Mouse (Mus musculus): ENCODE data around the gene Olfr203. TPM values are rescaled to one million over a fixed set of nuclear protein-coding genes. Genes with fewer than 3 reads are reported as not detected.
"Not testable (repeated sequence)": the region's sequence is repeated elsewhere in the genome, so short reads cannot be mapped to it uniquely, and the experiment has no call there.

Olfr203 gene
- not detected in 2 replicates for total RNA-seq (2012; rRNA removed)

- no peak for TF ChIP-seq ZNF384 (IDR thresholded peaks at IDR 0.05; ENCODE audit: low read depth, low read length)
- TF ChIP-seq ZC3H11A (IDR thresholded peaks at IDR 0.05; ENCODE audit: borderline replicate concordance, low read depth, low read length) = no peak
- no peak for TF ChIP-seq MAFK (IDR thresholded peaks at IDR 0.05; ENCODE audit: insufficient read depth, low read depth, low read length)
- no peak for TF ChIP-seq HCFC1 (IDR thresholded peaks at IDR 0.05; ENCODE audit: borderline replicate concordance, insufficient read depth, low read length)
- no peak for TF ChIP-seq CHD2 (IDR thresholded peaks at IDR 0.05; ENCODE audit: low read depth, low read length)
- in situ Hi-C loops (cut with MboI; ENCODE audit: low sequenced_read_pairs in 2 of 2, unreplicated experiment in 2 of 2) = no loop called here
- H3K4me3 ChIP-seq (ENCODE audit: insufficient read depth in 1 of 2, low read depth in 1 of 2, low read length in 2 of 2, poor library complexity in 1 of 2, severe bottlenecking in 1 of 2) = no peak within 1 kb of the TSS
- H3K4me1 ChIP-seq (ENCODE audit: control insufficient read depth in 2 of 2, insufficient read depth in 2 of 2, low read length in 2 of 2, poor library complexity in 1 of 2) = no peaks in the 10 kb centered on the region
- H3K9me3 ChIP-seq (ENCODE audit: control insufficient read depth, insufficient read depth, low read depth, low read length) = no peaks in the 10 kb centered on the region
- no peak within 1 kb of the TSS for H3K9ac ChIP-seq (ENCODE audit: insufficient read depth, low read depth, low read length, poor library complexity, severe bottlenecking)
- no peaks in the 10 kb centered on the region for H3K36me3 ChIP-seq (ENCODE audit: control insufficient read depth, insufficient read depth, low read length, poor library complexity, severe bottlenecking)
- H3K27ac ChIP-seq (ENCODE audit: insufficient read depth, low read depth, low read length, poor library complexity, severe bottlenecking) = no peak within 1 kb of the TSS
- DNase-seq (ENCODE audit: low read depth, low spot score) = no peak
Measured at GRCm38 (mm10) chr16:59298581-59298980, at the start of gene Olfr203. TSS of gene Olfr203 (plus strand) at chr16:59298881.

DNA sequence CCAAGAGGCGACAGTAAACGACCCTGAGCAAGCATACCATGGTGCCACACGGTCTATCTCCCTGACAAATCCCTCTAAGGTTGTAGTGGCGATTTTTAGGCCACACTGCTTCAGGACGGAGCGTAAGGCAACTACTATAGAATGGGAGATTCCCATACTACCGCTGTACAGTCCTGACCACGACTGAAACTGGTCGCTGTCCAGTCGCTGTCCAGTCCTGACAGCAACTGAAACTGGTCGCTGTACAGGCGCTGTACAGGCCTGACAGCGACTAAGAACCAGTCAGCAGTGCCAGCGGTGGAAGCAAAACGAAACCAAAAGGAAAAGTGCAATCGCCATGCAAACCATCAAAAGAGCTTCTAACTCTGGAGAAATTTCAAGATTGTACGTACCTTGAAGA, 49.0 kb upstream of the Olfr203 start:
- no peak for DNase-seq (ENCODE audit: low read depth, low spot score)
- H3K27ac ChIP-seq (ENCODE audit: insufficient read depth, low read depth, low read length, poor library complexity, severe bottlenecking) = no peak overlapping the region
- no peak for TF ChIP-seq ZC3H11A (IDR thresholded peaks at IDR 0.05; ENCODE audit: borderline replicate concordance, low read depth, low read length)
- TF ChIP-seq ZNF384 (IDR thresholded peaks at IDR 0.05; ENCODE audit: low read depth, low read length) = no peak
- no peak for TF ChIP-seq CHD2 (IDR thresholded peaks at IDR 0.05; ENCODE audit: low read depth, low read length)
- TF ChIP-seq HCFC1 (IDR thresholded peaks at IDR 0.05; ENCODE audit: borderline replicate concordance, insufficient read depth, low read length) = no peak
- no peak for TF ChIP-seq MAFK (IDR thresholded peaks at IDR 0.05; ENCODE audit: insufficient read depth, low read depth, low read length)
- no peak overlapping the region for H3K9ac ChIP-seq (ENCODE audit: insufficient read depth, low read depth, low read length, poor library complexity, severe bottlenecking)
- no peak overlapping the region for H3K4me3 ChIP-seq (ENCODE audit: insufficient read depth in 1 of 2, low read depth in 1 of 2, low read length in 2 of 2, poor library complexity in 1 of 2, severe bottlenecking in 1 of 2)
- no peaks in the 10 kb centered on the region for H3K9me3 ChIP-seq (ENCODE audit: control insufficient read depth, insufficient read depth, low read depth, low read length)
- H3K36me3 ChIP-seq (ENCODE audit: control insufficient read depth, insufficient read depth, low read length, poor library complexity, severe bottlenecking) = no peaks in the 10 kb centered on the region
- H3K4me1 ChIP-seq (ENCODE audit: control insufficient read depth in 2 of 2, insufficient read depth in 2 of 2, low read length in 2 of 2, poor library complexity in 1 of 2) = no peaks in the 10 kb centered on the region
- in situ Hi-C loops (cut with MboI; ENCODE audit: low sequenced_read_pairs in 2 of 2, unreplicated experiment in 2 of 2) = no loop called here

DNA sequence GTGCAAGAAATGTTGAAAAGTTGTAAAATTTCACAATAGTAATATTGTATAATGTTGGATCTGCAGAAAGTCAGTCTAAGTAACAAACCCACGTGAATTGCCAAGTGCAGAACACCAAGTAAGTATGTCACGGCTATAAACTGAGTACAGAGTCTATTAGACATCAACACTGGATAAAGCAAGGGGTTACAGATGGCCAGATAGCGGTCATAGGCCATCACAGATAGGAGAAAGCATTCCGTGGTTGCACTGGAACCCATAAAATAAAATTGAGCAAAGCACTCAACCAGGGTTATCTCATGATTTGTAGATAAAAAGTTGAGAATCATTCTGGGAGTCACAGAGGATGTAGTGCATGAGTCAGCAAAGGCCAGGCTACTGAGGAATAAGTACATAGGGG, 29.6 kb upstream of the Olfr203 start:
- H3K9me3 ChIP-seq (ENCODE audit: control insufficient read depth, insufficient read depth, low read depth, low read length); H3K36me3 ChIP-seq (ENCODE audit: control insufficient read depth, insufficient read depth, low read length, poor library complexity, severe bottlenecking); in situ Hi-C loops (cut with MboI; ENCODE audit: low sequenced_read_pairs in 2 of 2, unreplicated experiment in 2 of 2); H3K9ac ChIP-seq (ENCODE audit: insufficient read depth, low read depth, low read length, poor library complexity, severe bottlenecking); DNase-seq (ENCODE audit: low read depth, low spot score); H3K4me1 ChIP-seq (ENCODE audit: control insufficient read depth in 2 of 2, insufficient read depth in 2 of 2, low read length in 2 of 2, poor library complexity in 1 of 2); H3K4me3 ChIP-seq (ENCODE audit: insufficient read depth in 1 of 2, low read depth in 1 of 2, low read length in 2 of 2, poor library complexity in 1 of 2, severe bottlenecking in 1 of 2); H3K27ac ChIP-seq (ENCODE audit: insufficient read depth, low read depth, low read length, poor library complexity, severe bottlenecking): not testable (repeated sequence)

GRCm38 (mm10) chr16:59272532-59272931, 26.1 kb upstream of the Olfr203 start, which contains the start of gene Olfr201:
TSS of gene Olfr201 (minus strand) at chr16:59272632.
- H3K9me3 ChIP-seq (ENCODE audit: control insufficient read depth, insufficient read depth, low read depth, low read length); in situ Hi-C loops (cut with MboI; ENCODE audit: low sequenced_read_pairs in 2 of 2, unreplicated experiment in 2 of 2): not testable (repeated sequence)

DNA sequence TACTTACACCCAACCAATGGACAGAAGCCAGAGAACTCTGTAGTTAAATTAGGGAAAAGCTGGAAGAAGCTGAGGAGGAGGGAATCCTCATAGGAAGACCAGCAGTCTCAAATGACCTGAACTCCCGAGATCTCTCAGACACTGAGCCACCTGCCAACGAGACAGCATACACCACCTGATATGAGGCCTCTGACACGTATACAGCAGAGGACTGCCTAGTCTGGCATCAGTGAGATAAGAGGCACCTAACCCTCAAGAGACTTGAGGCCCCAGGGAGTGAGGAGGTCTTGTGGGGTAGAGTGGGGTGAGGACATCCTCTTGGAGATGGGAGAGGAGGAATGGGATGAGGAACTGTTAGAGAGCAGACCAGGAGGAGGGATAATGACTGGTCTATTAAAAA, 18.1 kb upstream of the Olfr203 start:
- no peak for DNase-seq (ENCODE audit: low read depth, low spot score)
- H3K9me3 ChIP-seq (ENCODE audit: control insufficient read depth, insufficient read depth, low read depth, low read length) = no peaks in the 10 kb centered on the region
- TF ChIP-seq ZNF384 (IDR thresholded peaks at IDR 0.05; ENCODE audit: low read depth, low read length) (no peak), MAFK (IDR thresholded peaks at IDR 0.05; ENCODE audit: insufficient read depth, low read depth, low read length) (no peak), ZC3H11A (IDR thresholded peaks at IDR 0.05; ENCODE audit: borderline replicate concordance, low read depth, low read length) (no peak), CHD2 (IDR thresholded peaks at IDR 0.05; ENCODE audit: low read depth, low read length) (no peak), HCFC1 (IDR thresholded peaks at IDR 0.05; ENCODE audit: borderline replicate concordance, insufficient read depth, low read length) (no peak)

More at GRCm38 (mm10) chr16:59272532-59272931, 26.1 kb upstream of the Olfr203 start, which contains the start of gene Olfr201:
- H3K27ac ChIP-seq (ENCODE audit: insufficient read depth, low read depth, low read length, poor library complexity, severe bottlenecking); H3K9ac ChIP-seq (ENCODE audit: insufficient read depth, low read depth, low read length, poor library complexity, severe bottlenecking); H3K4me3 ChIP-seq (ENCODE audit: insufficient read depth in 1 of 2, low read depth in 1 of 2, low read length in 2 of 2, poor library complexity in 1 of 2, severe bottlenecking in 1 of 2); DNase-seq (ENCODE audit: low read depth, low spot score); H3K36me3 ChIP-seq (ENCODE audit: control insufficient read depth, insufficient read depth, low read length, poor library complexity, severe bottlenecking); H3K4me1 ChIP-seq (ENCODE audit: control insufficient read depth in 2 of 2, insufficient read depth in 2 of 2, low read length in 2 of 2, poor library complexity in 1 of 2): not testable (repeated sequence)

More for the DNA sequence above, 18.1 kb upstream of the Olfr203 start:
- in situ Hi-C loops (cut with MboI; ENCODE audit: low sequenced_read_pairs in 2 of 2, unreplicated experiment in 2 of 2) = no loop called here
- H3K4me1 ChIP-seq (ENCODE audit: control insufficient read depth in 2 of 2, insufficient read depth in 2 of 2, low read length in 2 of 2, poor library complexity in 1 of 2) = no peaks in the 10 kb centered on the region
- no peak overlapping the region for H3K27ac ChIP-seq (ENCODE audit: insufficient read depth, low read depth, low read length, poor library complexity, severe bottlenecking)
- no peak overlapping the region for H3K4me3 ChIP-seq (ENCODE audit: insufficient read depth in 1 of 2, low read depth in 1 of 2, low read length in 2 of 2, poor library complexity in 1 of 2, severe bottlenecking in 1 of 2)
- no peaks in the 10 kb centered on the region for H3K36me3 ChIP-seq (ENCODE audit: control insufficient read depth, insufficient read depth, low read length, poor library complexity, severe bottlenecking)
- H3K9ac ChIP-seq (ENCODE audit: insufficient read depth, low read depth, low read length, poor library complexity, severe bottlenecking) = no peak overlapping the region
